Mouse (Mus musculus) frontal cortex, postnatal 14 days (tissue): ENCODE results near the gene Cpn1.

Experiments
- DNase-seq, 2 experiments: peaks; one replicate each; pipeline ENCODE4 v3.0.0; 2022; ENCODE audit warnings: low spot score in 2 of 2

The Cpn1 gene

DNA sequence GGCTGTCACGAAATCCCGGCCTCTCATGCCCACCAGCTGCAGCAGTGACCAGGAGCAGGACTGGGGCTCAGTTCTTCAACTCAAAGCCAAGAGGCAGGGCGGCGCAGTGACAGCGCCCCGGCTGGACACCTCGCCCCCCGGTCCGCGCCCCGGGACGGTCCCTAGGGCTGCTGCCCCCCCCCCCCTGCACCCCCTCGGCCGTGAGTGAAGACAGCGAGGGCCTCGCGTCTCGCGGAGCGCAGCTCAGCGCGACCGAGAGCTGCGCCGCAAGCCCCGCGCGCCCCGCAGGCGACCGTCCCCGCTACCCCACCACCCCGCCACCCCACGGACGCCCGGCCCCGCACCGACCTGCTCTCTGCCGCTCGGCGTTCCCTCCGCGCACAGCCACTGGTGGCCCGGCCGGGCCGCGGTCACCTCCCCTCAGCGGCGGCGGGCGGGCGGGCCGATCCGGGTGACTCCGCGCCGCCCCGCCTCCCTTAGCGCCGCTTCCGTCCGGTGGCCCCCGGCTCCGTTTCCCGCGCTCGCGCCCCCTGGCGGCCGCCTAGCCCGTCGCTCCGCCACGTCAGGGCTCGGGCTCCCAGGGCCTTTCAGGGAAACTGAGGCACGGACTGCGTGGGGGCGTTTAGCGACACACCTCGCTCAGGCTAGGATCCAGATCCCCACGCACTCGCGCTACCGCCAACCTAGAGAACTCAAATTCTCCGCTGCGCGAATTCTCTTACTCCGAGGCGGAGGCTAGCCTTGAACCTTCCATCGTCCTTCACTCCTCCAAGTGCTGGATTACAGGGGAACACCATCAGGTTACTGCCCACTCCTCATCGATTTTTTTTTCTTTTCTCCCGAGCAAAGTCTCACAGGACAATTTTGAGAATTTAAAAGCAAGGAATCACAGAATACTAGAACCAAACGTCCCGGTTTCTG is 46.3 kb downstream of the Cpn1 start, which contains the start of gene Dnmbp:
Dnmbp (minus strand) TSS at position 423 of the 921 bp plus-strand sequence.
- DNase-seq: peak in 1 of 2 experiments; percentile 69

DNA sequence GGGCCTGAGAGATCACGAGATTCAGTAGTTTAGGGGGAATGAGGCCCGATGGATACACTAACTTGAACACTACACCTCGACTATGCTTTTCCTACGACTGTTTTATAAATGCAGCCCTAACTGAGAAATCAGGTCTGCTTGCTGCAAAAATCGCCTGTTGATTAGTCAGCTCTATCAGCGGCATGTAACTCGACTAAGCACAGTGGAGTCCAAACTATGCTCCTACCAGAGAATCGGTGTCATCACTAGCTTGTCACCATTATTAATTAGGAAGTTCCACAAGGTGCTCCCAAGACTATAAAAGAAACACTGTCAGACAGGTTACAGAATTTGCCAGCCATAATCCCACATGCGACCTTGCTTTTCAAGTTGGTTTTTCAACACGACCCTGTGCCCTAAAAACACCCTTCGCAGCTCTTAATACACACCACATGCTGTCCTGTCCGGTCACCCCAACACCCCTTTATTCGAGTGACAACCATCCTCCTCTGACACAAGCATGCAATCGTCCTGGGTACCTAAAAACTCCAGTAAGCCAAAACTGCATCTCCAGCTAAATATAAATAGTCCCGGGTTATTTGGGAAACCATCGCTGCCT is 47.1 kb downstream of the Cpn1 start:
- no peak for DNase-seq

DNA sequence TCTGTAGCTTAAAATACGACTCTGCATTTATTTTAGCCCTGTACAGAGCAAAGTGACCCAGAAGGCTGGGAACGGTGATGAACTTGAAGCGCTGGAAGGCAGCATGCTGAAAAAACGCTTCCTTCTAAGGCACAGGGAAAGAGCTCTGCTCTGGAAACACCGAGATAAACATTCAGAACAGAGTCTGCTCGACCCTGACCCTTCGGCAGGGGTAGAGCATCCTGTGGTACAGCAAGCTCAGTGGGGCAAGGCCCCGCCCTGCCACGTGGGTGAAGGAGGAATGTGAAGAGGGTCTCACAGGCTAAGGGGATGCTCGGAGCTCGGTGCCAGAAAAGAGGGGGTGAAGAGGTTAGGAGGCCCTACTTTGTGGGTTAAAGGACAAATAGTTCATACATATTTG is 48.0 kb downstream of the Cpn1 start:
- DNase-seq: no peak

DNA sequence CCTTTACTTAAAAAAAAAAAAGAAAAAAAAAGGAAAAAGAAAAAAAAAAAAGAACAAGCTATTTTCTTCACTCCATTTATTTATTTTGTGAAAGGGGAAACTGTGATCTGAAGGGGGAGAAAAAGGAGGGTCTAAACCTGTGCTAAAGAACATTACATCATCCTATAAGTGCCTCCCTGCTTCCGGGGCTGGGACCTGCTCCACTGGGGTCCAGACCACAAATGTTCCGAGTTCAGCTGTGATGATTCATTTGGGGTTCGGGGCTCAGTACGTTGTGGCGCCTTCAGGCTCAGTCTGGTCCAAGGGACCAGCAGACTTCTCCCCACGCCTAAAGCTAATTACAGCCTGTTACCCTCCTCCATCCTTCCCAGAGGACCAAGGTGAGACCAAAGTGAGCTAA is 55.4 kb downstream of the Cpn1 start:
- no peak for DNase-seq

DNA sequence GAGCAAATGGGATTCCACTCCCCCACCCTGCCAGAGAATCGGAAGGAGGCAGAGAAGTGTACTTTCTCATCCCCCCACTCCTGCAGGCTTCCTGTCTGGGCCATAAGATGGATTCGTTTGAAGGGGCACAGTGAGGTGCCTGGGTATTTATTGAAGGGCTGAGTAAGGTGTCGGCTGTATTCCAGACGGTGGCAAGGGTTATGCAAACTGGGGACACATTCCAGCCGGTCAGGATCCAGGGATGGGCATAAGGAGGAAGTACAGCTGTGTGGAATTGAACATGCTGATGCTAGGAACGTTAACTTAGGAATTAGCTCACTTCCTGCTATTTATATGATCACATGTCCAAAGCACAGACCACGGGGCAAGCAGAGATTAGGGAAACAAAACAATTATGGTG is 56.0 kb downstream of the Cpn1 start:
- no peak for DNase-seq

DNA sequence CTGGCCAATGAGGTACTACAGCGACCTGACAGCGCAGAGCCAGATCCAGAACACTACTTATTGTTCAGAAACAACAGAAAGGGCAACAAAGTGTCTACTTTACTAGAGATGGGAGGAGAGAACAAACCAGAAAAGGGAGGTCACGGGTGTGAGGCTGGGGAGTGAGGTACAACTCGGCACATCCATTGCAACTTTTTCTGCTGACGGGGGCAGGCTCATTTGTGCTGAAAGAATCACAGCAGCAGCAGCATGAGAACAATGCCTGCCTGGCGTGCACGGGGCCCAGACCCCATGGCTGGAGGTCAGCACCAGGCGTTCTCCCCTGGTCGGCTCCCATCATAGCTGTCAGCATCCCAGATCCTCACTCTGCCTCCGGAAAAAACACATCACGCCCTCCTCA is 56.5 kb downstream of the Cpn1 start:
- no peak for DNase-seq

DNA sequence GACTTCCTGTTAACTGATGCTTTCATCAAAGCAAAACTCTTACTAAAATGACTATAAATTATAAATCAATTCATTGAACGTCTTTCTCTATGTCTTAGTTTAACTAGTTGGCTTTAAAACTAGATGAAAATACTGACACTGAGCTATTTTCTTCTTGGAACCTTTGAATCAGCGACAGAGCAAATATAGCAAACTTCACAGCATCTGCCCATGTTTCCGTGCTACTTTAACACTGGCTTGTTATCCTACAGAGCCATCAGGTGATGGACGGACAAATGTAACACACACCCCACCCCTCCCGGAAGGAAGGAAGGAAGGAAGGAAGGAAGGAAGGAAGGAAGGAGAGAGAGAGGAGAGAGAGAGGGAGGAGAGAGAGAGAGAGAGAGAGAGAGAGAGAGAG is 58.4 kb downstream of the Cpn1 start:
- DNase-seq: no peak

DNA sequence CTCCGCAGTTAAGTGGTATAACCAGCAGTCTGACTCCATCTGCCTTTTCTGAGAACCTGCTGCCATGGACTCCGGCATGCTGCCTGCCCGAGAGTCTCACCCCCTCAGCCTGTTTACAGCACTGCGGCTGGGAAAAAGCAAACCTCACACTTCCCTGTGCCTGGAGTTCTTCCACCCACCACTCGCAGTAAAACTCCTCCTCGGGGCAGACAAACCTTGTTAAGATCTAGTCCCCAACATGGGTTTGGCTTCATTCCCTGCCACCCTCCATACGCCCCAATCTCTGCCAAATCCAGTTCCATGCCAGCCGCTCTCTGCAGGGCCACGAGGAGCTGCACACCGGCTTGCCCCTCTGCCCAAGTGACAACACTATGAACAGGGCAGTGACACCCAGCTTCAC is 59.3 kb downstream of the Cpn1 start:
- peak in 1 of 2 experiments; percentile 13 for DNase-seq

DNA sequence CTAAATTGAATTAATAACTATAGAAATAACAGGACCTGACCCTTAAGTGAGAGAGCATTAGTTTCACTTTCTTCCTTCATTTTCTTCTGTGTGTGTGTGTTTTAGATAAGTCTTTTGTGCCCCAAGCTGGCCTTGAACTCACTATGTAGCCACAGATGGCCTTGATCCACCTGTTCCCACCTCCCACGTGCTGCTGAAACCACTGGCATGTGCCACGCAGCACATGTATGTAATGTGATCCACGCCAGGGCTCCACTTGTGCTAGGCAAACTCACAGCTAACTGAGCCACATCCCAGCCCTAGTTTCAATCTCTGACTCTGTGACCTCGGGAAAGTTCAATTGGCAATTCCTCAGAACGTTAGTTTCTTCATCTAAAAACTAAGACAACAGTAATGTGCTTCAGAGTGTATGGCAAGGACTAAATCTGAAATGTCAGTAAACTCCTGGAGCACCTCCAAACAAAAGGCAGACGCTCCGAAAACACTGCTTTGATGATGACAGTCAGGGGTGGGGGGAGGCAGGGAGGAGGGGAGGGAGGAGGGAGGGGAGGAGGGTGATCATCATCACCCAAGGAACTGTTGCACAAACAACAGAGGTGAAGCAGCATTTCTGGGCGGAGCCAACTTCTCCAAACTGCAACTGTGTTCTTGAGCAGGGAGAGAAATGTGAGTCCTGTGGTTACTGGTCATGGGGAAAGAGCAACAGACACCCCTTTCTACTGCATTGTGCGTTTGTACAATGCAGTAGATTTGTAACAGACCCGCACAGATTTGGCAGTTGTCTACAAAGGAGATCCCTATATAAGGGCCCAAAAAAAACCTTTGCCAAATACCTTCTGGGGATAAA is 60.0 kb downstream of the Cpn1 start:
- no peak for DNase-seq

DNA sequence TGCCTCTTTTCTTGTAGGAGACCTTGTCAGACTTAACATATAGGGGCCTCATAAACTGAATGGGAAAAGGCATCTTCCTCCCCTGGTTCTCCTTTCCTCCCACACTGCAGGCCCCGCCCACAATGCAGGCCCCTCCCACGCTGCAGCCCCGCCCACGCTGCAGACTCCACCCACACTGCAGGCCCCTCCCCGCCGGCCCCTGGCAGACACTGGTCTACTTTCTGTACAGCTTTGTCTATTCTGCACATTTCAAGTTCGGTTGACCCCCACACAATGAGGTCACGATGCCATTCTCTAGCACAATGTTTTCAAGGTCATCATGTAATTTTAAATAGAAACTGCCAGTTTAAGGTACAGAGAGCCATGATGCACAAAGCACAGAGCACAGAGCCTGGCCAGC is 62.0 kb downstream of the Cpn1 start:
- no peak for DNase-seq

DNA sequence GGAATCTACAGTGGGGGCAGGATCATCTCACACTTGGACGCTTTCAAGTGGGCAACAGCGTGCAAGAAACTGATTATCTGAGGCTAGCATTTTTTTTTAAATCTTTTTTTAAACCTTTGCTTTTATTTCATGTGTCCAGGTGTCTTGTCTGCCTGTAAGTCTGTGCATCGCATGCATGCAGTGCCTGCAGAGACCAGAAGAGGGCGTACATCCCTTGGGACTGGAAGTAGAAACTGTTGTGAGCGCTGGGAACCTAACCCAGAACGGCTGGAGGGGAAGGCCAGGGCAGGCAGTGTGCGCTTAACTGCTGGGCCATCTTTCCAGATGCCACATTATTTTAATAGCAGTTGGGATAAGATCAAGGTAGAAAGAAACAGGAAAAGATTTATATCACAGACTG is 63.4 kb downstream of the Cpn1 start:
- DNase-seq: no peak

DNA sequence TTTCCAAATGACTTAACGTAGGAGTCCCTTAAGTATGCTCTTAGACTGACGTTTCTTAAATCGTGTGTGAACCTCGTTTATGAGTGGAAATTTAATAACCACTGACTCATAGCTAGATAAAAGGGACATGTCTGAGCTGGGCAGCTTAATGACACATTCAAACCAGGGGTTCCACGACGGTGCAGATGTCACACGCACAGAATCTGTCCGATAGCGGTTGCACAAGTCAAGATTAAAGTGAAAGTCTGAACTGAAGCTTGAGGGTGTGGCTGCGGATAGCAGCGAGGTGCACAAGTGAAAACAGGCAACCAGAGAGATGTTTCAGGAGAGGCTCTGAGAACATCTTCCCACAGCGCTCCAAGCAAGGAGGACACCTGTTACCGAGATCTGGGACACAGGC is 64.9 kb downstream of the Cpn1 start:
- DNase-seq: no peak

DNA sequence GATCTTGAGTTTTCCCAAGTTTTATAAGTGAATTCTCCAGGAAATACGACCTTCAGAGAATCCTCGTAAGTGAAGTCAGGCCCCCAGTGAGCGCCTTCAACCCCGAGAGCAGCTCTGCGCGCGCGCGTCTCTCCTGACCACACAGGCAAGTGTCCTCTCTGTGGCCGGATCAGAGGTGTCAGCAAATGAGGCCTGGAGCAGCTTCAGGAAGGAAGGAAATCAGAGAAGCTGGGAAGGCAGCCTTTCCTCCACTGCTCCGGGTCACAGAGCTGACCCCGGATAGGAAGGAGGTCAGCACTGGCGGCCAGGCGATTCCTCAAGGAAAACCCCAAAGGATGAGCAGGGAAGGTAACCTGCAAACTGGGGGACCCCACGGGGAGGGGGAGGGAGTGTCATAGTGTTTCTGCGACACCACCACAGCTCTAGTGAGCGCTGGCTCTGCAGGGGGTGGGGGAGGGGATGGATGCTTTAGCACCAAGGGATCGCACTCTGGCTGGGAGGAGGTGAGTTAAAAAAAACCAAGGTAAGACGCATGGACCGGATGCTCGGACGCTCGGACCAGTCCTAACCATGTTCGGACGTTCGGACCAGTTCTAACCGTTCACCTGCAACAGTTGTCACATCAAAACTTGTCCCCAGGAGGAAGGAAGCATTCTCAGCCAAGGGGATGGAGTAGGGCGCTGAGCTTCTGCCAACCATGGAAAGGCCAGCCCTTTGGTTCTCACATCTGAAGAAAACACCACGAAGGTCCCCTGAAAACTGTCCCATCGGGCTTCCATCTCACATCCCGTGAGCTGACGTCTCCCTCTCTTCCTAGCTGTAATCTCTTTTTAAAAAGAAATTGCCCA is 65.7 kb downstream of the Cpn1 start:
- no peak for DNase-seq

DNA sequence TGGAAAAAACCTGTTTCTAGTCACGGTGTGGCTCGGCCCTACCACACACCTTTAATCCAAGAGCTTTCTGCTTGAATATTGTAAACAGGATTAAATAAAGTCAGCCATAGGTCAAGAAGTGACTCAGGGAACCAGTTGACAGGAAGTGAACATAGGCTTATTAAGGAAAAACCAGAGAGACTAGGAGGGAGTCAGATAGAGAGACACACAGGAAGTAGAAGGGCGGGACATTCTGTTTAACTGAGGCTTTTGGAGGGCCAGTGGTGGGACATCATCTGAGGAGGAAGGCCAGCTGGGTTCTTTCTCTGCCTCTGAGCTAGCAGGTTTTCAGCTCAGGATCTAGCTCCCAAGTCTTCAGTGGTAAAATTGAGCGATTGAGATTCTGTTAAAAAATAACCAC is 66.5 kb downstream of the Cpn1 start:
- no peak for DNase-seq

DNA sequence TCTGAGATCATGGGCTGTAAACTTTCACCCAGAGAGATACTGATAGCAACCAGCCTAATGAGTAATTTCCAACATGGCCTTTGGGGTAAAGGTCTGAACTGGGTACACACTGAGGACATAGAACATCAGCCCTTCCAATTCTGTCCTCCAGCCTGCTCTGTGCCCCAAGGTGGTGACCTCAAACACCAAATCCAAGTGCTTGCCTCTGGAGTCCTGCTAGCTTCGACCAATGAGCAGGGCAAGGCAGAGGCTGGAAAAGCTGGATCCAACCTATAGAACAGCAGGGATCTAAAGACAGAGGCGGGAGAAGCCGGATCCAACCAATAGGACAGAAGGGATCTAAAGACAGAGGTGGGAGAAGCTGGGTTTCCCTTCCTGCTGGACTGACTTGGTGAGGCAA is 67.5 kb downstream of the Cpn1 start:
- DNase-seq: no peak

DNA sequence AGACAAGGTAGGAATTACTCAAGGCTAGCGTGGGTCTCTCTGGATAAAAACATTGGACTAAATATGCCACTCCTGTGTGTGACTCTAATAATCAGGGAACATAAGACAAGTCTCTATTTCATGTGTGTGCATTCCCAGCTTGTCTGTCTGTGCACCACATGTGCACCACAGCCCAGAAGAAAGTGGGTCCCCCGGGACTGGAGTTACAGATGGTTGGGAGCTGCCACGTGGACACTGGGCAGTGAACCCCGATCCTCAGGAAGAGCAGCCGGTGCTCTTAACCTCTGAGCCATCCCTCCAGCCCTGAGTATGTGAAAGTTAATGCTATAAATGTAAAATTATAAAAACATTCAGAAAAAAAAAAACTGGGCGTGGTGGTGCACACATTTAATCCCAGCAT is 68.6 kb downstream of the Cpn1 start:
- no peak for DNase-seq

DNA sequence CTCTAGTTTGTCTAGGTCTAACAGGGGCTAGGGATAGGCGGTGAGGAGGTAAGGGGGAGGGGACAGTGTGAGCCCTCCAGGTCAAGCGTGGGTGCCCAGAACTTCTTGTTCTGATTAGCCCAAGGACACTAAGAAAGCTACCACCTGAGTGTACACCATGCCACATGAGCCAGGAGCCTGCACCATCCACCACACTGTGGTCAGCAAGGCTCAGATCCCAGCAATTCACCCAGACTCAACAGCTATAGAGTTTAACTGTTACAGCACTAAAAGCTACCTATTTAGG is 69.0 kb downstream of the Cpn1 start:
- DNase-seq: no peak

DNA sequence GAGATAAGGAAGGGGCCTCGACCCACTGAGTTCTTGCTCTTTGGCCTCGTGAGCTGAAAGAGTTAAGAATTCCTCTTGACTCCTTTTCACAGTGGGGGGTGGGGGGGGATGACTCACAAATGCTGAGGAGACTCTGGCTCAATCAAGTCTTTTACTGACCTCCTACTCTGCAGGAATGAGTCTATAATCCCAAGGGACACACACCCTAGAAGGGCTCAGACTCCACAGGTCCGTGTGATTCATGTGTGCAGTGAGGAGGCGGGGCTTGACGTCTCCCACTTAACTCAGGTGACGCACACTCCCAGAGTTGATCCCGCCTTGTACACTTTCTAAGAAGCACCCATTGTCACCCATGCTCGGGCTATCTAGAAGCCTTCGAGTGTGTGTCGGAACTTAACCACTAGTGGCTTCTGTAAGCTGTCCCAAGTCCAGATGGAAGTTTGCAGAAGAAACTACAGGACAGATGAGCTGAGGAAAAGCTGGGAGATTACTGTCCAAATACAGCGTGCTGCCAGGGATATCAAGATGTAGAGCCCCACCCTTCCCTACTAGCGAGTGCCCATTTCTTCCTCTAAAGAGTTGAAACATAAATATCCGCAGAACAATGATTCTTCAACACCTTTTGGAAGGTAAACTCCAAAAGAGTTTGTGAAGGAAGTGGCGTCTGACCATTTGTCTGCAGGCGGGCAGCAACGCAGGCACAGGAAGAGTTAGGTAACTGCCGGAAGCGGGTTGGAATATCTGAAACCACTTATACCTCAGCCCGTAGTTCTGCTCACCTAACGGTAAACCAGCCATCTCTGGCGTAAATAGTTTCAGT is 69.6 kb downstream of the Cpn1 start:
- no peak for DNase-seq

DNA sequence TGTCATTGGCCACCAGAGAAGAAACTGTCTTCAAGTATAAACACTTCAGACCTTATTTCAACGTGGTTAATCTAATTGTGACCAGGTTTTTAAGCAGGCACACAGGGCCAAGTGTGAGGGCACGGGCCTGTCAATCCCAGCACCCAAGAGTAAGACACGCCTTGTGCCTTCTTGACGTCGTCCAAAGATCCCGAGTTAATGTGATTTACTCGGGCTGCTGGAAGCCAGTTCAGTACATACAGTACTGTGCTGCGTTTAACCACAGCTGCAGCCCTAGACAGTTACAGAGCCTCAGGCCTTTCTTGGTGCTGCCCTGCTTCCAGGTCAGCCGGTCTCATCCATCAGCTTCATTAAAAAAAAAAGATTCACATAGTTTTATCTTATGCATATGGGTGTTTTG is 70.9 kb downstream of the Cpn1 start:
- no peak for DNase-seq

DNA sequence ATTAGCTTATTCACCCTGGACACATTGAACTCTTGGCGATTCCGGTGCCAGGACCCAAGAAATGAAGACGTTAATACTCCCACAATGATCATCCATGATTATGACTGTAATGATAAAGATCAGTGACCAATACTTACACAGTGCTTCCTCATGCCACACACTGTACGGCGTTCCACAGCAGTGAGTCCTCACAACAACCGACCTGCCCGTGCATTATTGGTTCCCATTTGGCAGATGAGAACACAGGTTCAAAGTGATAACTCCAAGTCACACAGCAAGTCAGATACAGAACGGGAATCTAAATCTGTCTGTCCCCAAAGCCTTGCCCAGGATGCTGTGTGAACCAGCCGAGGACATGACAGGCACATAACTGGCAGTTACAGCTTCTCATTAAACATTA is 71.4 kb downstream of the Cpn1 start:
- no peak for DNase-seq
